Mouse (Mus musculus) heart, postnatal 25 days (tissue): ENCODE results near the gene Acyp2. TPM values are rescaled to one million over a fixed set of nuclear protein-coding genes. Genes with fewer than 3 reads are reported as not detected.

ENCODE experiments used
- total RNA-seq, 2 experiments: library from RNA; stranded (reverse); gene quantifications; 2 replicates each; pipeline ENCODE4 v1.2.3; 2021

Acyp2 gene
- total RNA-seq, 2 experiments from 2014 or later: 74.2 to 80.7 TPM

Other genes starting within 250 kb of the Acyp2 start
- not detected for gene 4930505A04Rik, start 177.8 kb downstream of the Acyp2 start, total RNA-seq
- 100 to 1,000 TPM; 218 to 222 TPM for gene Psme4, start 122.1 kb upstream of the Acyp2 start, total RNA-seq
- gene Gpr75, start 235.8 kb upstream of the Acyp2 start, total RNA-seq: under 1 TPM; 0.11 to 0.21 TPM
- gene Asb3, start 235.8 kb upstream of the Acyp2 start, total RNA-seq: 1 to 10 TPM; 6.9 to 7.8 TPM